Mouse (Mus musculus) C2C12 (cell line): ENCODE data around the gene Gucy2f.

Experiments used
- CEBPB ChIP-seq: IDR thresholded peaks from one replicate; pipeline ENCODE4 v1.6.1; 2011; ENCODE audit warnings: low read depth, mild to moderate bottlenecking, control low read depth, moderate library complexity
- CTCF ChIP-seq: IDR thresholded peaks from one replicate; pipeline ENCODE4 v1.5.1; 2011; ENCODE audit not compliant: control insufficient read depth, insufficient read depth, insufficient read length
- FOSL1 ChIP-seq: IDR thresholded peaks from one replicate; pipeline ENCODE4 v1.8.0; 2011; ENCODE audit warnings: mild to moderate bottlenecking, low read length; ENCODE audit not compliant: poor library complexity, insufficient read depth, severe bottlenecking
- MAX ChIP-seq: IDR thresholded peaks from one replicate; pipeline ENCODE4 v1.6.1; 2011; ENCODE audit warnings: mild to moderate bottlenecking, control low read depth
- MYOD1 ChIP-seq: IDR thresholded peaks from one replicate; pipeline ENCODE4 v1.6.1; 2011; ENCODE audit warnings: low read depth; ENCODE audit not compliant: control insufficient read depth, insufficient read length
- MYOG ChIP-seq: IDR thresholded peaks from one replicate; pipeline ENCODE4 v1.6.1; 2011; ENCODE audit not compliant: control insufficient read depth, insufficient read length; ENCODE audit errors: extremely low read depth
- USF1 ChIP-seq: IDR thresholded peaks from one replicate; pipeline ENCODE4 v1.6.1; 2011; ENCODE audit warnings: low read depth, mild to moderate bottlenecking, control low read depth, moderate library complexity

GRCm38 (mm10) chrX:142228769-142229158 lies 32.0 kb upstream of the Gucy2f start:
- TF ChIP-seq CTCF (no peak), FOSL1 (no peak), MYOG (no peak), MYOD1 (no peak), USF1 (no peak), MAX (no peak), CEBPB (no peak)
